Mouse (Mus musculus): ENCODE measurements around the gene Epb41. TPM values are rescaled to one million over a fixed set of nuclear protein-coding genes. Genes with fewer than 3 reads are reported as not detected.

Epb41 gene
- 10 to 100 TPM; 63.3 to 69.8 TPM for polyA plus RNA-seq (2017; shearing (Covaris generic))

DNA sequence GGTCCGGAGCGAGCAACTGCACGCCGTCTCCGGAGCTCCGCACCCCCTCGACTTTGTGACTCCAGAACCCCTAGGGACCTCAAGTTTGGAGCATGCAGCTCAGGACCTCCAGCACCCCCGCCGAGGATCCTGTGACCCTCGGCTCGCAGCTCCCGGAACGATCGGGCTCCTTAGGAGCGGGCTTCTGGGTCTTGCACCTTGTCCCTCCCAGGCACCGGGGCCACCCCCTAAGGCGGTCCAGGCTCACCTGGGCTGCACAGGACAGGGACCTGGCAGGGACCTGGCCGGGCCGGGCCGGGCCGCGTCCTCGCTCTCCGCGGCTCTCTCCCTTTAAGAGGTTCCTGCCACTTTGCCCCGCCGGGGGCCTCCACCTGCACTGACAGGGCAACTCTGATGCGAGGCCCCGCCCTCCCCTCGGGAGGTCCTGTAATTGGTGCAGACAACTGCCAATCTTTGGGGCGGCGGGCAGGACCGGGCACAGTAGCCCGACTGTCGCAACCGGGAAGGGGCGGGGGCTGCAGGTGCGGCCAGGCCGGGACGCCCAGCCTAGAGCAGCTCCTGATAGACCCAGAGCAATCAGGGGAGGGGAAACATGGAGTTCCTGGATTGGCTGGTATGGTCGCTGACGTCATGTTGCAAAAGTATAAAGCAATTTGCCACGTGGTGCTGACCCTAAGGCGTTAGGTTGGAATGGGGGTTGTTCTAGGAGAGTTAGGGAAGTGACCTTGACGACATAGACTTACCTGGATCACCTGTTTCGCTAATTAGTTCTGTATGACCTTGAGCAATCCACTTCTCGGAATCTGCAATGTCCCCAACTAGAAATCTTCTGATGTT lies at the start of gene Epb41:
TSS of gene Epb41 (minus strand) at position 389 of the 837 bp plus-strand sequence.

DNA sequence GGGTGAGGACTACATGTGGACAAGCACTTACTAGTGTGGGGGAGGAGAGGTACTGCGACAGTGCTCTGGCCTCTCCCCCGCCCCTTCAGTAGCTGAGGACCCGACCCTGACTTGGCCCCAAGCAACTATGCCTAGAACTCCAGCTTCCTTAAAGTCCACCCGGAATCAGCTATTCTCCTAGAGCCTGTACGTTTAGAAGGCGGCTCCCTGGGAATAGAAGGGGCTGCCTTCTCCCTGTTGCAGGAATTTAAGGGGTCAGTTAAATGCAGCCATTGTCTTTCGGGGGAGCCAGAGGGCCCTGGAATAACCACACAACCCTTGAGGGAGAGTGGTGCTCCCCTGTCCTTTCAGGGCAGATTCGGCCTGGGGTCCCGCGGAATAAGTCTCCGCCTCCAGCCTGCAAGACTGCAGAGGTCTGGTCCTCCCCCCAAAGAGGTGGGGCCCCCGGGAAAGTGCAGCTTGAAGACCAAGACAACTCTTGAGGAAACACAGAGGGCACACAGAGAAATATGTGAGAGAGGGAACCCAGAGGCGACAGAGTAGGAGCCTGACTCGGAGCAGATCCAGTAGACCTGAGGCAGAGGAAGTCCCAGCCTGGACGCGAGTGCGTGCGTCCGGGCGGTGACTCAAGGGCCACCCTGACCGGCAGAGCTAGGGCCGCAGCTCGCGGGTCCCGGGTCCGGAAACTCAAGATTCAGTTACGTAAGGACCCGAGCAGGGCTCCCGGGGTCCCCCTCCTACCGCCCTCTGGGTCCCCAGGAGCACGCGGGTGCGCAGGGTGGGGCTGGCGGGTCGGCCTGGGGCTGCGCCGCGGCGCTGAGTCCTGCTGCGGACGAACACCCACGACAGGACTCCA lies 816 bp downstream of the Epb41 start, which contains the start of gene Gm10300:
TSS of gene Gm10300 (plus strand) at position 621 of the 856 bp plus-strand sequence.

DNA sequence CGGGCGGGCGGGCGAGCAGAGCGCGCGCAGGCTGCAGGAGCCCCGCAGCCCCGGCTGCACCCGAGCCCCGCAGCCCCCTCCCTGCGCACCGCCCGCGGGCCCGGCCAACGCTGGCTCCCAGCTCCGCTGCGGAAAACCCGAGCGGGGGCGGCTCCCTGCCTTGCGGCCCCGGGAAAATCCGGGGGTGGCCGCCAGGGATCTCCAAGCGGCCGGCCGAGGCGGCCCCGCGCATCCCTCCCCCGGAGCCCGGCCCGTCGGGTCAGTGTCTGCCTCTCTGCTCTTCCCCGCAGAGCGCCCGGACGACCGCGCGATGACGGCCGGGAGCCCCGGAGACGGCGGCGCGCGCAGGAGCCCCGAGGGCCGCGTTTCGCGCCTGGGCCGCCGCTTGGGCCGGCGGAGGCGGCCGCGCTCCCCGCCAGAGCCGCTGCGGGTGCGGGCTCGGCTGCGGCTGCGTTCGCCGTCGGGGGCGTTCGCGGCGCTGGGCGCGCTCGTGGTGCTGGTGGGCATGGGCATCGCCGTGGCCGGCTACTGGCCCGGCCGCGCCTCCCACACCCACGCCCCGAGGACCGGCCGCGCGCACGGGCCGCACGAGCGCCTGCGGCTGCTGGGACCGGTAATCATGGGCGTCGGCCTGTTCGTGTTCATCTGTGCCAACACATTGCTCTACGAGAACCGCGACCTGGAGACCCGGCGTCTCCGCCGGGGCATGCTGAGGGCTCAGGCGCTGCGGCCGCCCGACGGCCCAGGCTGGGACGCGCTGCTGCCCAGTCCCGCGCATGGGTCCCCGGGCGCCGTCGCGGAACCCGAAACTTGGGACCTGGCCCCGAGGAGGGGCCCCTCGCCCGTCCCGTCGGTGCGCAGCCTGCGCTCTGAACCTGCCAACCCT lies 153.4 kb downstream of the Epb41 start, which contains the start of gene Tmem200b:
TSS of gene Tmem200b (plus strand) at position 311 of the 886 bp plus-strand sequence.

Other genes starting within 250 kb of the Epb41 start
- gene Ptpru, start 237.0 kb downstream of the Epb41 start, polyA plus RNA-seq (2017; shearing (Covaris generic)): under 1 TPM in 1 of 2 experiments, not detected in 1; 0.44 TPM
- gene Mecr, start 231.9 kb downstream of the Epb41 start, polyA plus RNA-seq (2017; shearing (Covaris generic)): 10 to 100 TPM; 17.6 to 29.7 TPM
- 100 to 1,000 TPM; 106 to 118 TPM for gene Srsf4, start 201.7 kb downstream of the Epb41 start, polyA plus RNA-seq (2017; shearing (Covaris generic))
- under 1 TPM in 1 of 2 experiments, not detected in 1; 0.97 TPM for gene Tmem200b, start 153.6 kb downstream of the Epb41 start, polyA plus RNA-seq (2017; shearing (Covaris generic))
- not detected for gene Gm10300, start 624 bp downstream of the Epb41 start, polyA plus RNA-seq (2017; shearing (Covaris generic))
- not detected for gene Oprd1, start 69.2 kb upstream of the Epb41 start, polyA plus RNA-seq (2017; shearing (Covaris generic))
- gene Ythdf2, start 137.0 kb upstream of the Epb41 start, polyA plus RNA-seq (2017; shearing (Covaris generic)): 100 to 1,000 TPM; 107 to 122 TPM
- gene Gmeb1, start 186.3 kb upstream of the Epb41 start, polyA plus RNA-seq (2017; shearing (Covaris generic)): 1 to 10 TPM; 4.1 to 6.0 TPM
- gene Taf12, start 199.1 kb upstream of the Epb41 start, polyA plus RNA-seq (2017; shearing (Covaris generic)): 10 to 100 TPM; 75.5 to 80.7 TPM
- gene Rab42, start 228.1 kb upstream of the Epb41 start, polyA plus RNA-seq (2017; shearing (Covaris generic)): 1 to 10 TPM in 1 of 2 experiments, not detected in 1; 1.1 TPM

All from activated CD4-positive, CD25-positive, alpha-beta regulatory T cell (primary cell).